Mouse (Mus musculus) T-cell, adult 2 months (primary cell): ENCODE results near the gene Zyg11b.

Source experiments
- DNase-seq: peaks from one replicate; pipeline ENCODE4 v3.0.0; 2022; ENCODE audit warnings: low spot score

The Zyg11b gene

DNA sequence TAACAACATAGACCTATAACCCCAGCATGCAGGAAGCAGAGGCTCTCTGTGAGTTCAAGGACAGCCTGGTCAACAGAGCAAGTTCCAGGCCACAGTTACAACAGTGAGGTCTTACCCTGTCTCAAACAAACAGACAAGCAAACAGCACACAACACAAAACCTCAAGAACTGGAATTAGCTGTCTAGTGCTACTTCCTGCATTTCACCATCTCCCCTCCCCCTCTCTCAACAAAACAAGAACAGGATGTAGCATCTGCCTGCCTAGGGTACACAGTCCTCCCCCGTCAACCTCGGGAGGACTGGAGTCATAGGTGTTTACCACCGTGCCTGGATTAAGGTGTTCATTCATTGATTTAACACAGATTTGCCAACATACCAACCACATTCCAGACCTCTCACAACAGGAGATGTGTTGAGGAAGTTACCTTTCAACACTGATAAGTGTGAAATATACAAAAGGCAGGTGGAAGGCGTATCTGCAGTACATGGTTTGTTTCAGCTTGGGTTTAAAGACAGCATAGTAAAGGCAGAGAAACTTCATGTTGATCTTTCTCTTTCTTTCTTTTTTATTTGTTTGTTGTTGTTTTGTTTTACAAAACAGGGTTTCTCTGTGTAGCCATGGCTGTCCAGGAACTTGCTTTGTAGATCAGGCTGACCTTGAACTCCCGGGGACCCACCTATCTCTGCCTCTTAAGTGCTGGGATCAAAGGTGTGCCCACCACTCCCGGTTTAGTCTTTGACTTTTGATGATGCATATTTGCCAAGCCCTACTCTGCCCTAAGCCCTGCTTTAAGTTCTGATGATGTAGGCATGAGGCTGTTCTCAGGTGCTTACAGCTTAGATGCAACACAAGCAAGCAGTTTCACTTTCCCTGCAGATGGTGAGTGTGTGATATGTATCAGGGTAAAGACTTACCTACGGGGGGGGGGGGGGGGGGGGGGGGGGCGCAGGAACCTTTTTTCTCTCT lies 18.0 kb upstream of the Zyg11b start:
- peak; percentile 93 for DNase-seq

DNA sequence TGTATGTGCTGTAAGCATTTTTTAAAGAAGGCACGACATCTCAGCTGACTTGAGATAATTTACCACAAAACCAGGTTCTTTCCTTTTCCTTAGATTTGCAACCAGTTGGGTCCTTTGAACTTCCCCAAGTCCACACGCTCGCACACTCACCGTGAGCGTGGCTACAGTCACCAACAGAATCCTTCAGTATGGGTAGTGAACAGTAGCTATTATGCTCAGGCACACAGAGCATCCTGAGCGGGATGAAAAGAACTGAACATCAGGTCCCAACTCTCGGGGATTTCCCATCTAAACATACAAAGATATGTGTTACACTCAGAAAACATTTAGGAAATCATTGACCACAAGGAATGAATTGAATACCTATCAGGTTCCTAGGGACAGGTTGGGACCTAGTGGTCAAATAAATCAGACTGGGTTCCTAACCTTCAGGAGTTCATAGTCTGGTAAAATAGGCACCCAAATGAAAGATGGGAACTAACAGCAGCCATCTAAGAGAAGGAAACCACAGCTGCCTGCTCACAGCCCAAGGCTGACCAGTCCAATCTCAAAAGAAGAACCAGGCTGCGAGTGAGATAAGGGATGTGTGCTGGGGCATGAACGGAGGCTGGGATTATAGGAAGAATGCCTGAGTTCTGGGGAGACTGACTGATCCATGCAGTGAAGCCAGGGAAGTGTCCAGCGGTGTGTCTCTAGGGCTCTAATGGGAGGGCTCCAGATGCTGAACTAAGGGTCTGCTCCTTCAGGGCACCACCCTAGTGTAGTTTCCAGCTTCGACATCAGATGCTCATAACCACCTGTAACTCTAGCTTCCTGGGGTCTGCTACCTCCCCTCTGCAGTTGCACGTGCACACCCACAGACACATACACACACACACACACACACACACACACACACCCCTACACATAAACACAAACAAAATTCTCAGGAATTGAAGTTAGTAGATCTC lies 17.0 kb upstream of the Zyg11b start:
- peak; percentile 42 for DNase-seq

DNA sequence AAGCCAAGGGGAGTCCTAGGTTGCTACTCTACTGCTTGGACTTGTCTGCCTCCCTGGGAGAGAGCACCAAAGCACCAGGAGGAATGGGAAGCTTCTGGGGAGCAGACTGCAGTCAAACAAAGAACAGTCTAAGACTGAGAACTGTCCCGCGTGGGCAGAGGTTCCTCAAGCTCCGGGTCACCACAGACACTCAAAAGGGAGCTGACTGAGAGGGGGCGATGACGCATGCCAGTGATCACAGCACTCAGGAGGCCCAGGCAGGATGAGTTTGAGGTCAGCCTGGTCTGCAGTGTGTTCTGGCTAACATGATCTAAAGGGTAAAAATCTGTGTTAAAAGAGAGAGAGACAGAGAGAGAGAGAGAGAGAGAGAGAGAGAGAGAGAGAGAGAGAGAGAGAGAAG lies 13.1 kb upstream of the Zyg11b start:
- peak; percentile 79 for DNase-seq

DNA sequence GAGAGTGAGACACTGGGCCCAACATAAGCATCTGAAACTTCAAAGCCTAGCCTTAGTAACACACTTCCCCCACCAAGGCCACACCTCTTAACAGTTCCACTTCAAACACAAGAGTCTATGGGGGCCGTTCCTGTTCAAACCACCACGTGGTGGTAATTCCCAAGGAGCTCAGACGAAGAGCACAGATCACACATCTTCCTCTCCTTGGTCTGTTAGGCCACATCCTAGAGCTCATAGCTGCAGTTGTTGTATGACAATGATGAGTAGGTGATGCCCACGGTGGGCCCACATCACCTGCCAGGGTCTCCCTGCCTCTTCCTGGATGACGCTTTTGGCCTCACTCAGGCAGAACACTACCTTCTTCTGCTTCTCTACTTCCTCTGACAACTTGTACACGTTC lies 9.8 kb upstream of the Zyg11b start:
- DNase-seq, result peak; percentile 84

DNA sequence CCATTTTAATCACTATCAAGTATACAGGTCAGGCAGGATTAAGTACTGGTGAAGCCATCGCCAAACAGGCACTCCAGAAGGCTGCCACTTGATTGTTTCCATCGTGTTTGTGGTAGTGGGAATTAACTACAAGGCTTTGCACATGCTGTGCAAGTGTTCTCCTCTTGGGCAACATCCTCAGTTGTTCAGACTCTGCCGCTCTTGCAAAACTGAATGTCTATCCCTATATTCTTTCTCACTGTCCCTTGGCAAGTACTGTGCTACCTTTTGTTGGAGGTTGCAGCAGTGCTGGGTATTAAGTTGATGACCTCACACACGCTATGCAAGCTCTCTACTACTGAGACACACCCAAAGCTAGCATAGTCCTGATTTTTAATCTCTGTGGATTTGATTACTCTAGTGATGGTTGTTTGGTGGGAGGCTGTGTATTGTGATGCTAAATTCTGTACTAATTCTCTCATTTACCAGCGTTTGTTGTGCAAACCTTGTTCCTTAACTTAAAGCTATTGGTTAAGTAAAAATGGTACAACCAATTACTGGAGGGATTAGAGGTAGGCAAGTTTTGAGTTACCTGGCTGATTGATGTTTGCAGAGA lies 1.5 kb upstream of the Zyg11b start:
- no peak for DNase-seq

DNA sequence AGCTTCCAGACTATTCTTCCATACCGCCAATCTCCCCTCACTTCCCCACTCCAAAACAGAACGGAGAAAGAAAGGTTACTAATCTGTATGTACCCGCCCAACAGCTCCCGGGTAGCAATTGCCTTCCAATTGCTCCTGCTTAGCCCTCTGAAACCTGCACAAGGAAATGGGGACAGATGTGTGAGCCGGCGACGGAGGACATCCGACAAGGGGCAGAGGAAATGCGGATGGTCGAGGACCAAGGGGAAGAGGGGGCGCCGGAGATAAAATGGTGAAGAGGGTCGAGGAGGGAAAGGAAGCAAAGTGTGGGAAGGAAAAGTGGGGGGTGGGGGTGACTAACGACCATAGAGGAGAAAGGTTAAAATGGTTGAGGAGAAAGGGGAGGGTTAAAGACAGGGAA lies 630 bp downstream of the Zyg11b start:
- no peak for DNase-seq

DNA sequence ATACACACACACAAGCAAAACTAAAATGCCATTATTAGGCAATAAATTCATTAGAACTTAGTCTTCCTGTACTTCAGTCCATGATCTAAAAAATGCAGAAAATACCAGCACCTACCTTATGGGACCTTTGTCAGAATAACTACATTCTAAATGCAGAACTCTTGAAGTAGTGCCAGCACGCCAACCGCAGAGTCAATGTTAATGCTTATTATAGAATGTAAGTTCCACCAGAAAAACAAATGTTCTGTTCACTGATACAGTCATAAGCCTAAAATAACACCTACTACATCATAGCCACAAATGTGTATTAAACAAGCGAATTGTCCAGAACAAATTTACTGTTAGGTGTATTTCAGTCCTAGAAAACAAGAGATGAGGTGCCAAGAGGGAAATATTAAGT lies 23.9 kb downstream of the Zyg11b start:
- DNase-seq, result no peak

DNA sequence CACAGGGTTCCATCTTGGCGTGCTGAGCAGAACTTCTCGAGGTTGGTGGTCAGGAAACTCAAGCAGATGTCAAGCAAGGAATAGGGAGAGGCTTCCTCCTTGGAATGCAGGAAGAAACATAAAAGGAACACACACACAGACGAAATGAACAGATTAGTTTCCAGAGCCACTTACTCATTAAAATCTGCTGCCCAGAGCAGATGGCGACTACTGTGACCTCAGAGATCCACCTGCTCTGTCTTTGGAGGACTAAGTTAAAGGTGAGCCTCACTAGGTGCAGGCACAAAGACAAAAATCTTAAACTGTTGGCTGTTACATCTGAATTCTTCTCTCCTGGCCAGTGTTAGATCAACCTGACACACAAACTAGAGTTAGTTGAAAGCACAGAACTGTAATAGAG lies 28.6 kb downstream of the Zyg11b start:
- DNase-seq, result no peak

DNA sequence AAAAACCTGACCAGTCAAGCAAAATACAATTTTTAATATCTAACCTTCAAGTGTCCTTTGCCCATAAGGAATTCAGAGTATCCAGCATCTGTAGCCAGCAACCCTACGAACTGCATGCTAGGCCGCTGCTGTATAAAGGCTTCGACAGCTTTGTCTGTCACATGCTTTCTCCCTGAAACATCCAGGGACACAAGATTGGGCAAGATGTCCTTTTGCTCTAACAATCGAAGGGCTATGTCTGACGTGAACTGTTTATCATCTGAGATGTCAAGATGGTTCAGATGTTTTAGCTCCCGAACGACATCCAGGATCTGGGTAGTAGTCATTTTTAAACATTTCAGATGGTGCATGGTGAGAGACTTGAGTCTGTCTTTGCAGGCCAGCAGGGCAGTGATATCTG lies 35.1 kb downstream of the Zyg11b start:
- DNase-seq, result no peak

DNA sequence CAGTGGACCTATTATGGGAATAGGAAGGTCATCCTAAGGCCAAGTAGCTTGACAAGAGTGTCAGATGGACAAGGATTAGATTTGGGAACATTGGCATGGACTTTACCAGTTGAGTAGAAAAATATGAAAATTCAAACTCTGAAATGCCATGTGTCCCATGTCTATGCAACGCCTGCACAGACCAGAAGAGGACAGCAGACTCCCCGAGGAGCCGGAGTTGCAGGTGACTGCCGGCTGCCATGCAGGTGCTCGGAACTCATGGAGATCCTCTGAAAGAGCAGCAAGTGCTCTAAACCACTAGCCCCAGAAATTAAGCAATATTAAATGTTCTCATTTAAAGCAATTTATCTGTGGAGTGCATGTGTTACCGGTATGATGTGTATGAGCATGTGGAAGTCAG lies 47.6 kb downstream of the Zyg11b start:
- no peak for DNase-seq

DNA sequence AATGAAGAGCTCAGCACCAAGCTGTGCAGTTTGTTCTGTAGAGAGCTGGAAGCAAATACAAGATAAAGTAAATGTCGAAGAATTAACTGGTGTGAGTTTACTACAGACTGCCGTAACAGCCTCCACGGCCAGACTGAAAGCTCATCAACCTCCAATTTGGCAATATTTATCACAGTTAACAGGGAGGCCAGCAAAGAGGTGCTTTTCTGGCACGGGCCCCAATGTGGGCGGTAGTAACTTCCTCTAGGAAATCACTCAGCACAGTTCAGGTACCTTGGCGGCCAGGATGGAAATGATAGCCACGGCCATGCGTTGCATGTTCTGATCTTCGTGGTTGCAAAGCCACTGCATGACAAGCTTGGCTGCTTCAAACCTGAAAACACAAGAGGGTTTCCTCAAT lies 50.4 kb downstream of the Zyg11b start:
- DNase-seq, result no peak

DNA sequence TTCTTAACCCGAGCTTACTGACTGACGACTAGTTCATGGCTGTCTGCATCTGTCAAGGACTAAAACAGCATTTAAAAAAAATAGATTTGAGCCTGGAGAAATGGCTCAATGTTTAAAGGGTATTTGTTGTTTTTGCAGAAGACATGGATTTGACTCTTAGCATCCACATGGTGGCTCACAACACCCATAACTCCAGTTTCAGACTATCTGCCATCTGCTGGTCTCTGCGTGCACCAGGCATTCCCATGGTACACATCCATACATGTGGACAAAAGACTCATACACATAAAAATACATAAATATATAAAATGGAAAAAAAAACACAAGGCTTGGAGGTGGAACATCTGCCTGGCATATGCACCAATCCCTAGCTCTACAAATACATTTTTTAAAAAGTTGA lies 51.6 kb downstream of the Zyg11b start:
- DNase-seq, result no peak

DNA sequence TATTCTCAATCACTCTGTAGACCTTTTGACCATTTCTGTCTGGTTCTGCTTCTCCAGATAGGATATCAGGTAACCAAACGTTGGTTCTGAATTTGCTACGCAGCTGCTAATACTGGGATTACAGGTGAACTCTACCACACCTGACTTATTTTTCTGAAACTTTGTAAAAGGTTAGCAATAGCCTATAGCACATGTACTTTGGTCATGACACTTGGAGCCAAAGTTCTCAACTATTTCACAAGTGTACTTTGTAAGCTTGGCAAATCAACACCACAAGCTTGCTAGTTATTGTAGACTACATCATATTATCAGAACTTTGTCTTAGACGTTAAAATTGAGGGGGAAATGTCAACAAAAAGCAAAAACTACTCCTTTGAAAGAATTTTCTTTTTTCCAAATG lies 67.2 kb downstream of the Zyg11b start:
- DNase-seq, result no peak

DNA sequence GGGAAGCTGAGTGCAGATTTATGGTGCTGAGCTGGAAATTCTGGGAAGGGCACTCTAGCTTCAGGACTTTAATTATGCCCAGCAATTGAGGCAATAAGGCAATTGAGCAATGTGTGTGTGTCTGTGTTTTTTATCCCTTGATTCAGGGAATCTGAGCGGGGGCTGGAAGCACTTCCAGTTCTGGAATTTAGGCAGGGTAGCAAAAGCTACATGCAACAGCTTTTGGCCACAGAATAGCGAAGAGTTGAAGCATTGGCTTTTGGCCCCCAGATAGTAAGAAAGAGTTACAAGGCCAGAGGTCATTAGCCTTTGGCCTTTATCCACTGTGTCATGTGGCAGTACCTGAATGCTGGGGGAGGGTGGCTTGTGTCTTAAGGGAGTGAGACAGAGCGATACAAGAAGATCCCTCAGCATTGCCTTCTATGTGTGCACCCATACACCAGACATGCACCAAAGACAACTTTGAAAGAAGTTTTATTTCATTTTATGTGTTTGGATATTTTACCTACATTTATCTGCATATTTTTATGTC lies 75.5 kb downstream of the Zyg11b start:
- no peak for DNase-seq

DNA sequence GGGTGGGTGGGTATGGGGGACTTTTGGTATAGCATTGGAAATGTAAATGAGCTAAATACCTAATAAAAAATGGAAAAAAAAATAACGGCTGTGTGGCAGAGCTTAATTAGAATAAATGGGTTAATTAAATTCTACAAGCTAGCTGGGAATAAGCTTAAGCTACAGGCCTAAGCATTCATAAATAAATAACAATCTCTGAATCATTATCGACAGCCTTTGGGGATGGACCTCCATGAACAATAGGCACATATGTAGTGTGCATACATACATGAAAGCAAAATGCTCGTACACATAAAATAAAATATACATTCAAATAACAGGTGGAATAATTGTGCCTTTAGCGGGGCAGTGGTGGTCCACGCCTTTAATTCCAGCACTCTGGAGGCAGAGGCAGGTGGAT lies 78.4 kb downstream of the Zyg11b start:
- no peak for DNase-seq

DNA sequence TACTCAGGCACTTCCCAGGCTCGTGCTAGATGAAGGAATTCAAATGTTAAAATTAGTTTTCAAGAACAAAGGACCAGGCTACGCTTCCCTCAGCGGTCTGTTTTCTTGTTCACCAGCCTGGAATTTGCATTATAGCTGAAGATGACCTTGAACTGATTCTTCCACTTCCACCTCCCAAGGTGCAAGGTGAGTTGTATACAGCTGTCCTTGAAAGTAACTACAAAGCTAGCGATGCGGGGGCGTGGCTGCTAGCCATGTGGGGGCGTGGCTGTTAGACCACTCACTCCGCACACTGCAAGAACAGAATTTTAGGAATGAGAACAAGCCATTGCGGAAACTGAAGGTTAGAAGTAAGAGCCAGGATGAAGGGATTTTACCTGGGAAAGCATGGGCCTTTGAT lies 81.9 kb downstream of the Zyg11b start:
- no peak for DNase-seq

DNA sequence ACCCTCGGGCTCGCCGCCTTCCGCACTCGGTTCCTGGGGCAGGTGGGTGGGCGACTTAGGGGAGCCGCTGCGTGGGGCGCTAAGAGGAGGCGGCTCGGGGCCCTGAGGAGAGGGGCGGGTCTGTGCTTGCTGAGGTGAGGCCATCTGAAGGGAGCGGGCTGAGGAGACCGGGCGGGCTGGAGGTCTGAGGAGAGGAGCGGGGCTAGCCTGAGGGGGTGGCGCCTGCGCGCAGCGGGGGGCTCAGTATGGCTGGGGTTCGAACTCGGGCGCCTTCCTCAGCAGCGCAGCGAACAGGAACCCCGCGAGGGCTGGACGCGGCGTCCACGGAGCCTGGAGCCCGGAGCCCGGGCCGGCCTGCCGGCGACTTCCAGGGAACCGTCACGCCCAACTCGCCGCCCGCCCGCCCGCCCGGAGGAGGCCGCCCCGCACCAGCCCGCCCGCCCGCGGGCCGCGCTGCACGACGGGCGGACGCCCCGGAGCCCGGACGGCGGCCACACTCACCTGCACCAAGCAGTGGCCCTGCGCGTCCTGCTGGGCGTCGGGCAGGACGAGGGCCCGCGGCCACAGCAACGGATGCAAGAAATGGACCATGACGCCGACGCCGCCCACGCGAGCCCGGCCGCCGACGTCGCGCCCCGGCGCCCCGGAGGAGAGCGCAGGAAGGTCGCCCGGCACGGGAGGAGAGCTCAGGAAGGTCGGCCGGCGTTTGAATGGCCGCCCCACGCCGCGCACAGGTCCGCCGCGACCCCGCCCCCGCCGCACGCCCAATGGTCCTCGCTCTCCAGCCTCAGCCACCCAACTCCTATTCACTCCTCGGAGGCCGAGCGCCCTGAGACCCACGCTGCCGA lies 83.3 kb downstream of the Zyg11b start, which contains the start of gene Zyg11a:
Gene Zyg11a (minus strand): TSS at position 717 of the 848 bp plus-strand sequence.
- DNase-seq, result no peak

DNA sequence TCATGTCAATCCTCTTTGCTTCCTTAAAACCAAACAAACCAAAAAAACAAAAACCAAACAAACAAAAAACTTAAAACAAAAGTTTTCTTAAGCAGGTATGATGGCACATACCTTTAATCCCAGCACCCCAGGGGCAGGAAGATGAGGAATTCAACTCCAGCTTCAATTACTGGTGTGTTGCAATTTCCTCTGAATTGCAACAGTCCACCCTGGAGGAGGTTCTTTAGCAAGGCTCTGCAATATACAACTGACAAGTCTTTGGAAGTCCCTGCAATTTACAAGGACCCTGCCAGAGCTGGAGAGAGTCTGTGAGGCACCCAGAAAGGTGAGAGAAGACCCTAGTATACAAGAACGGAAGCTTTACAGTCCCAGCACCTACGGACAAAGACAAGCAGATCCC lies 87.9 kb downstream of the Zyg11b start:
- DNase-seq, result no peak

DNA sequence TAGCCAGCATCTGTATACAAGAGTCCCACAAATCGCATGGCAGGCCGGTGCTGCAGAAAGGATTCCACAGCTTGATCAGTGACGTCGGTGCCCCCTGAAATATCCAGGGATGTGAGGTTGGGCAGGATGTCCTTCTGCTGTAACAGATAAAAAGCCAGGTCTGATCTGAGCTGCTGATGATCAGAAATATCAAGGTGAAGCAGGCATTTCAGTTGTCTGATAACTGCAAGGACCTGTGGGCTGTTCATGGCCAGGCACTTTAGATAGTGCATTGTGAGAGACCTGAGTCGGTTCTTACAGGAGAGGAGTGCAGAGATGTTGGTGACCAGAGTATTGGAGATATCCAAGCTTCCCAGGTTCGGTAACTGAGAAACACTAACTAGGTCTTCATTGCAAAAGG lies 96.3 kb downstream of the Zyg11b start:
- no peak for DNase-seq

DNA sequence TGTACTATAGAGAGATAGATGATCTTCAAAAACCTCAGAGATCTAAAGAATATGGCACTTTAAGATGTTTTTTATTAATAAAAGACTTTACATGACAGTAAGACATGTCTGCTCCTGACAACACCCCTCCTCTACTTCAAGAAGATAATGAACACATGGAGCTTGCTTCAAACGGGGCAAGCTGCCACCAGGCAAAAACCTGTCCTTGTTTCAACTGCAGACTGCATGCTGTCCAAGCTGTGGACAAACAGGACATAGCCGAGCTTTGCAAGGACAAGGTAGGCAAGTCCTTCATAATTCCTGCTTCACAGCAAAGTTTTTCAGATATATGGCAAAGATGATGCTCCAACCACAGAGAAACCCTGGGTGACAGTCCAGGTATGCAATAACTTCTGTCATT lies 101.7 kb downstream of the Zyg11b start:
- DNase-seq, result no peak

DNA sequence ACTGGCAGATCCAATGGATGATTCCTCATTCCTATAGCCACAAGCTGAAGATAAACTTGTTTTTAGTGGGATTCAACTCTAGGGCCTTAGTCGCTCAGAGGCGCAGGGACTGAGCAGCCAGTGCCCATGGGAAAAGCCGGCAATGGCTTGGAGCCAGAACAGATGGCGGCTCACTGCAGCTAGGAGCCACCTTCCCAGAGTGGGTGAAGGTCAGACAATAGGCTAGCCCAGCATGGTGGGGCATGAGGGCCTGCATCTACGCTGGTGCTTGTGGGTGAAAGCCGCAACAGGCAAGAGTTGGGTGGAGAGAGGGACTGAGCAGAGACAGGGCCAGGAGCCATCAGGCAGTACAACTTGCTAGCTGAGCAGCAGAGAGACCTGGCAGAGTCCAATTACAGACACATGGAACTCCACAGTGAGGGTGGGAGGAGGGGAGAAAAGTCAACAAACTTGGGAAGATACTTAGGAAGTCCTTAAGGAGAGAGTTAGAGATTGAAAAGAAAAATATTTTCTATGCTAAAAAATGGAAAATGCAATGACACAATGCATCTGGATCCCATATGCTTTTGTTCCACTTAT lies 104.5 kb downstream of the Zyg11b start:
- no peak for DNase-seq
